Mouse (Mus musculus): ENCODE measurements around the gene Faxc.

Gene Faxc

GRCm38 (mm10) chr4:21930971-21931771, at the start of gene Faxc:
TSS of gene Faxc (plus strand) at chr4:21931329.
- DNase-seq (ENCODE audit: low spot score), result peak; percentile 76

GRCm38 (mm10) chr4:21882806-21883205, 48.3 kb upstream of the Faxc start:
- no peak for DNase-seq (ENCODE audit: low spot score)

DNA sequence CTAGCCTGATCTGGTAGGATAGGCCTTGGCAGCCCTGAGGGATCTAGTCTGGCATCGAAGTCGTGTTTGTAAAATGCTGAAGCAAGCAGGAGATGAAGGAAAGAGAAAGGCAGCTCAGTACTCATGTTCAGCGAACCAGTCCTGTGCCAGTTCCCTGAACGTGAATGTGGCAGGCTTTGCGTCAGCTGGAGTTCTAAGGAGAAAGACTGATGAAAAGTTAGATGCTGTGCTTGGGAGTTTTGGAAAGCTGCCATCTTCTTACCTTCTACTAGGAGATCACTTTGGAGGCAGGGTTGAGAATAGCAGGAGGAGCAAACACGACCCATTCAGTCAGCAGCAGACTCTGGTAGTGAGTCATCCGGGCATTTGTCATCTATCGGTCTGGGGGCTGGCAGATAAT, 45.3 kb upstream of the Faxc start:
- no peak for DNase-seq (ENCODE audit: low spot score)

DNA sequence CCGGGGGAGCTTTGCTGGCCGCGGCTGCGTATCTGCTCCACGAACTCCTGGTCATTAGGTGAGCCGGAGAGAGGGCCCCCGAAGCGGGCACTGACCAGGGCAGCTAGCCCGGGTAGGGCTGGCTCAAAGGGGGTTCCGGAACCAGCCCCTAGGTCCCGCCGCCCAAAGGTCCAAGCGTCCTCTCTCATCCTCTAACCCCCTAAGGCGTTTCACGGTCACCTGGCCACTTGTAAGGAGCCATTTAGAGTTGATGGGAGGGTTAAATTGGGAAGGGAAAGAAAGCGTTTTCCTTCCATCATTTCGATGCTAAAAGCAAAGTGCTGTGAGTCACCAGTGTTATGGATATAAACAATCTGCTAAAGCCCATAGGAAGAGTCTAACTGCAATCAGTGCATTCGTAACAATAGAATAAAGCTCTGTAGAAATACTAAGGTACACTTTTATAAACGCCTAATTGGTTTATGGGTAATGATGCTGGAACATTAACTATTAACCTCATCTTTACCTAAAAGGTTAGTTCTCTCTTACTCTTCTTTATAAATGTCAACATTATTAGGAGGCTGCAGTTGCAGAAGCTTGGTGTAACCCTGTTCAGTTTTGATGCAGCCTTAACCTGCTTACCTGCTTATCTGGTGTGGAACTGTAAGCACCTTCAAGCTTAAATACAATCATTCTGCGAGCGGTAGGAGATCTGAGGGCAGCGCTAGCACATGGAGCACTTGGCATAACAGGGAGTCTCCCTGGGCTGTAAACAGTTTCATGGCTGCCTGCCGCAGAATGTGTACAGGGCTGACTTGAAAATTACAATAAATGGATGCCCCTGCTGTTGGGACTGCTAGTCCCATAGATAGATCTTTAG, 872 bp downstream of the Faxc start:
- DNase-seq (ENCODE audit: low spot score), result peak; percentile 55

- DNase-seq (ENCODE audit: low spot score), result no peak
Observed at GRCm38 (mm10) chr4:21935378-21935777, 4.2 kb downstream of the Faxc start.

DNA sequence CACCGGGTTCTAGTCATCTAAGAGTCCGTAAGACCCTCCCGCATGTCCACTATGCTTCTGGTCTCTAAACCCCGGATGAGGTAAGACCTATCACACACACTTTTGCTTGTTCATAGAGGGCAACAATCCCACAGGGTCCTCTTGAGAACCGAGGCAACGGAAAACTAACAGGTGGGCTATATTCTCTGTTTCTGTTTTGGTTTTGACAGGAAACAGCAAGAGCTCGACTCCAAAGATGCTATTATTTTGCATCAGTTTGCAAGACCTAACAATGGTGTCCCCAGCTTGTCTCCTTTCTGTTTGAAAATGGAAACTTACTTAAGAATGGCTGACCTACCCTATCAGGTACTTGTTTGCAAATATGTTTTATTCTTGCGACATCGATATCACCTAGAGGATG, 5.3 kb downstream of the Faxc start:
- DNase-seq (ENCODE audit: low spot score), result no peak

DNA sequence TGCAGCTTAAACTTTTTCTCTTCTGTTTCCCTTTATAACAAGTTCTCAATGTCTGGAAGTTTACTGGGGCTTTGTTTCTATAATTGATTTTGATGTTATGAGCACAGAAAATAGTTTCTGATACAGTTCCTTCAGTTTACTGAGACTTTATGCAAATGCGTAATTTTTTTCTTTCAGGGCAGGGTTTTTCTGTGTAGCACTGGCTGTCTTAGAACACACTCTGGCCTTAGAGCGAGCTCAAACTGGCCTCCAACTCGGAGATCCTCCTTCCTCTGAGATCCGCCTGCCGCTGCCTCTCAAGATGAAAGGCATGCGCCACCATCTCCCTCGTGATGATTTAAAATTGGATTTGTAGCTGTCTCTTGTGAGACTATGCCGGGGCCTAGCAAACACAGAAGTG, 6.8 kb downstream of the Faxc start:
- DNase-seq (ENCODE audit: low spot score), result no peak

- no peak for DNase-seq (ENCODE audit: low spot score)
Observed at GRCm38 (mm10) chr4:21944672-21945071, 13.5 kb downstream of the Faxc start.

- DNase-seq (ENCODE audit: low spot score), result peak; percentile 76
Observed at GRCm38 (mm10) chr4:21951444-21951843, 20.3 kb downstream of the Faxc start.

GRCm38 (mm10) chr4:21952255-21952654, 21.1 kb downstream of the Faxc start:
- no peak for DNase-seq (ENCODE audit: low spot score)

DNA sequence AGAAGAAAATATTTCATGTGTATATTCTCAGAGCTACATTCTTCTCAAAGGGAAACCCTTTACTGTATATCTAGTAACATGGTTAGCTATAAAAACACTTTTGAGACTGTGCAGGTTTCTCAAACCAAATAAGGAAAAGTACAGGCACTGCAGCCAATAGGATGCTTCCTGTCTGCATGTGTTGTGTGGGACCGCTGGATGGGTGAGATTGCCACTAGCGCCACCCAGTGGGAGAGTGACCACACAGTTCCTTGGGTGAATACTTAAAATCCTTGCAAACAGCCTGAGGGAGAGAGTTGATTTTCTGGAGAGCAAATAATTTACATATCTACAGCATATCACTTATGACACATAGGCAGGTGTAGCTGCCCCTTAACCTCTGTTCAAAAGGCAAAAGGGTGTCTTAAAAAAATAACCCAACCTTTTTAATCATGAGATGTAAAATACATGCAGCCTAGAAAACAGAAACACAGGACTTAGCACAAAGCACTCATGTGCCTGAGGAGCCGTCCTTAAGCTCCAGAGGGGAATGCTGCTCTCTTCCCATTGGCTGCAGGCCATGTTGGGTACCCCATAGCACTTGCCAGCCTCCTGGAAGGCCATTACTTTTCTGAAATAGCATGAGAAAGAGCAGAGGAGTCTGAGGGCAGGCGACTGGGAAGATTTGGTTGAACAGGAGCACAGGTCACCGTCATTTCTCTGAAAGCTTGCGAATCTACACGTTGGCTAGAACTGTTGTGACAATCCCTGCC, 26.6 kb downstream of the Faxc start:
- peak; percentile 68 for DNase-seq (ENCODE audit: low spot score)

GRCm38 (mm10) chr4:21971949-21972348, 40.8 kb downstream of the Faxc start:
- DNase-seq (ENCODE audit: low spot score), result no peak

DNA sequence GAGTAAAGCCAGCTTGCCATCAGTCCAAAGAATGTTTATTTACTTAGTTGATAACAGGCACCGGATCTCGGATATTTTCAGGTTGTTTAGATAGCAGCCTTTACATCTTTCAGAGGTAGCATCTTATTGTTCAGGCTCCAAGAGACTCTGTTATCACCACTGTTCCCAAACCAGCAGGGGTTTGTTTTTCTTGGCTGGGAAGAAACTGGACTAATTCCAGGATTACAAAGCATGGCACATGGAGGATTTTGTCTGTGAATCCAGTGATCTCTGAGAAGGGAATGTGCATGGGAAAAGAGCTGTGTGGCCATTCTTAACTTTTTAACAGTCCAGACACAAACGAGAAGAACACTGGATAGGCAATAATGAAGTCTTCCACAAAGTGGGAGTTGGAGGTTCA, 43.0 kb downstream of the Faxc start:
- no peak for DNase-seq (ENCODE audit: low spot score)

- no peak for DNase-seq (ENCODE audit: low spot score)
Observed at GRCm38 (mm10) chr4:21980471-21980870, 49.3 kb downstream of the Faxc start.

- no peak for DNase-seq (ENCODE audit: low spot score)
Observed at GRCm38 (mm10) chr4:21982449-21982848, 51.3 kb downstream of the Faxc start.

GRCm38 (mm10) chr4:21986857-21987256, 55.7 kb downstream of the Faxc start:
- no peak for DNase-seq (ENCODE audit: low spot score)

DNA sequence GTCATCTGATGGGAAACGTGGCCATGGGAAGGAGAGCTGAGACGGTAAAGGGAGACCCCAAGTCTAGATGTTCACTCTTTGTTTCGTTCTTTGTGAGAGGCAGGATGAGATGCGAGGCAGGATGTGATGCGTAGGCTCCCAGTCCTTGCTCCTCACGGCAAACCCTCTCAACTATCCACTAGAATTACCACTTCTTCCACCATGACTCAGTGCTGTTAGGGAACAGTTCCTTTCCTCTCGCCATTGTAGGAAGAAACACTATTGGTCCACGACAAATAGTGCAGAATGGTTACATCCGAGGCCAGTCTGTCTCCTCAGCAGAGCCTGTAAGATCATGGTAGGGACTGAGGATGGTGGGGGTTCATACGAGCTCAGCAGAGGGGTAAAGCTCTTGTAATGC, 56.3 kb downstream of the Faxc start:
- DNase-seq (ENCODE audit: low spot score), result no peak

DNA sequence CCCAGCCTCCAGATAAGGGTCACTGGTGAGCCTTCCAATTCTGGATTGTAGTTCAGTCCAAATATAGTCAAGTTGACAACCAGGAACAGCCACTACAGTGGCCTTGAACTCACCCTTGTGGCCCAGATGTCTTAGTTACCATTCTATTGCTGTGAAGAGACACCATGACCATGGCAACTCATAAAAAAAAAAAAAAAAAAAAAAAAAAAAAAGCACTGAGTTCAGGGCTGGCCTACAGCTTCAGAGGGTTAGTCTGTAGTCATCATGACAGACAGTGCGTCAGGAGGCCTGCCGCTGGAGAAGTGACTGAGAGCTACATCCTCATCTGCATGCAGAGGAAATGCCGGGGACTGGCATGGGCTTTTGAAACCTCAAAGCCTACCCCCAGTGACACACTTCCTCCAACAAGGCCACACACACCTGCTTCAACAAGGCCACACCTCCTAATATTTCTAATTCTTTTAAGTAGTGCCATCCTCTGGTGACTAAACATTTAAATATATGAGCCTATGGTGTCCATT, 58.5 kb downstream of the Faxc start:
- DNase-seq (ENCODE audit: low spot score), result no peak

DNA sequence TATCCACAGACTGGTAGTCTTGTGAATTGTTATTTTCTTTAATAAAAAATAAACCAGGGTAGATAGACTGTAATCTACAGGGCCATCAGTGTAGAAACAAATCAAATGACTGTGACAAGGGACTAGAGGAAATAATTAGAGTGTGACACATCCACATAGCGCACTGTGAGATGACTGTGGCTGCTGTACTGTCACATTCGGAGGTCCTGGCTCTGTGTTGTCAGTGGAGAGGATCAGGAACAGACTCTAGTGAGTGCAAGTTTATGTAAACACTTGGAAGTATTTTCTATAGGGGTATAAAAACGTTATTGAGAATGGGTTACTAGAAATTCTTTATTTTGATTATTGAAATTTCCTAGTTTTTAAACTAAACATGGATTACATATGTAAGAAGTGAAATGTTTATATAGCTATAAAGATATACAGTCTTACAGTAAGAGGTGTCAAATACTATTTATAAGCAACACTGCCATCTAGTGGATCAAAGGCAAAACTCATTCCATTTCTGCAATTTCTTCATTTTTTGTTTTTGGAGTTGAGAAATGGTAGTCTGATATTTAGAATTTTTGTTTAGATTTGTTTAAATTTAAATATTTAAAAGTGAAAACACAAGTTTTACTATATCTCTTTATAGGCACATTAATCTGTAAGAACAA, 59.6 kb downstream of the Faxc start:
- peak; percentile 73 for DNase-seq (ENCODE audit: low spot score)

DNA sequence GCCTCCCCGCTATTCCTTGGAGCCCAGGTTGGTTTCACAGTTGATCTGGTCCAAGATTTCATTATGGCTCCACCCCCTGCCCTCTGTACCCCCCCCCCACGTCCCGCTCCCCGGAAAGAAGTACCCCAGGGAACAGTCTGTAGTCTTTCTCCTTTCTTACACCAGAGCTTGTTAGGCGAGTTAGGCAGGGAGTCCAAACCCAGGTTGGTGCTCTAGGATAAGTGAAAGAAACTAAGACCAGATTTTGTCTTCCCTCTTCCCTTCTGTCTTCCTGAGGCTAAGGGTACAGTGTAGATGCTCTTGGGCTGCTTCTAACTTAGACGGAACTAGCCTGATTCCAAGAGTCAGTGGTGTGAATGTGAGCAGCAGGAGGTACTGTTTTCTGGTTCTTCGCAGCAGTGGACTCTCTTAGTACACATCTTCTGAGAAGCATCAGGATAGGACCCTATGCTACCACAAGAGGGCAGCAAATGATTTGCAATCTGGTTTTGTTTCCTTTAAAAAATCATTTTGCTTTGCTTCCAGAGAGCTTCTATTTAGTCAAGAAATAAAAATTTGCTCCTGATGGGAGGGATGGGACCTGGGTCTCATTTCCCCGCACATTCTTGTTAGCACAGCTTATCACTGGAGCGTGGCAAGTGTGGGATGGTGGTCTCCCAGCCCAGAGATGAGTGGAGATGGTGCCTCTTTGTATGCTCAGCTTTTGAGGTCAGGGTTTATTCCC, 86.7 kb downstream of the Faxc start:
- DNase-seq (ENCODE audit: low spot score), result peak; percentile 88

GRCm38 (mm10) chr4:22018414-22018813, 87.3 kb downstream of the Faxc start:
- DNase-seq (ENCODE audit: low spot score), result no peak

Measured in retina, embryonic 14.5 days (tissue).